Mouse (Mus musculus): ENCODE measurements around the gene Lypd3. TPM values are rescaled to one million over a fixed set of nuclear protein-coding genes. Genes with fewer than 3 reads are reported as not detected.

Gene Lypd3
- polyA plus RNA-seq (2014; fragmentation: Nextera tagmentation; extraction: Ambion mirVana) = 0.13 and 0.26 TPM in 2 replicates

DNA sequence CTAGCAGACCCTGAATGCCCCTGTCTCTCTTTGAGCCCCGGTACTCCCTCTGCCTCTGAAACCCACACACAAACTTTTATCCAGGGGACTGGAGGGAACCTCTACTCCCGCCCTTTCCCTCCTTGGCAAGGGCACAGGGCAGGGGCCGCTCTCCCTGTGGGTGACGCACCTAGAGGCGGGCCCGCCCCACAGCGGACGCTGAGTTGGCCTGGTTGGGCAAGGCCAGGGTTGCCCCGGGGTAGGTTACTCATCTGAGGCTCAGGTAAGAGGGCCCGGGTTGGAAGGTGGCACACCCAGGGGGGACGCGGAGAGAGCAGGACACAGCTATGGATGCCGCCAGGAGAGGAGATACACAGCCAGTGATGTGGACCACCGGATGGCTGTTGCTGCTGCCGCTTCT, at the start of gene Lypd3:
Lypd3 (plus strand) TSS at position 287 of the 400 bp plus-strand sequence.
- no peak for ATAC-seq (ENCODE audit: low FRiP score, low TSS enrichment)
- Histone ChIP-seq H3K27me3 (ENCODE audit: control insufficient read depth, insufficient read depth, low read length) (peaks cover 46% of the 10 kb centered on the region), H3K4me3 (replicated peaks; ENCODE audit: low read depth, low read length) (peak within 1 kb of the TSS; percentile 18), H3K9ac (replicated peaks; ENCODE audit: low read length) (no peak within 1 kb of the TSS; the same call in 1 of the 2 replicates), H3K27ac (replicated peaks; ENCODE audit: low read depth, low read length) (no peak within 1 kb of the TSS), H3K9me3 (ENCODE audit: control insufficient read depth, low read length) (no peaks in the 10 kb centered on the region), H3K4me2 (ENCODE audit: low read length) (peak within 1 kb of the TSS; percentile 62), H3K36me3 (ENCODE audit: control insufficient read depth, insufficient read depth, low read length) (no peaks in the 10 kb centered on the region), H3K4me1 (ENCODE audit: control insufficient read depth, insufficient read depth, low read length) (peaks cover 4% of the 10 kb centered on the region; the same call in 1 of the 2 replicates)
- WGBS = 12% methylated on average over 15 of the region's 15 CpGs
- DNase-seq = no peak

DNA sequence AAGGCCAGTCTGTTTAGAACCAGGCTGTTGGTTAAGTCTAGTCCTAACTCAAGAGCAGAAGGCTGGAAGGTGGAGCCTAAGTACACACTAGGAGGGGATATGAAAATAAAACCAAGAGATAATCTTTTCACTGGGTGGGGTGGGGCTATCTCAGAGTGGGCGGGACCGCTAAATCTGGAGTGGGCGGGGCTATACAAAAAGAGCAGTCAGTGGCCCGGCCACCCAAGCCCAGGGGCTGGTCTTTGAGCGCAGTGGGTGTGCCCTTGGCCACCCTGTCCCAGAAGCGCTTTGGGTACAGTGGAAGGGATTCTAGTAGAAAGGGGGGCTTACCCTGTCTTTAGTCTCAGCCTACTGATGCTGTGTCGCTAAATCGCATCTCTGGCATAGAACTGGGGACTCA, 49.5 kb upstream of the Lypd3 start:
- WGBS = 10% methylated on average over 8 of the region's 8 CpGs
- H3K9ac ChIP-seq (replicated peaks; ENCODE audit: low read length) = peak overlapping the region; percentile 59
- H3K27me3 ChIP-seq (ENCODE audit: control insufficient read depth, insufficient read depth, low read length) = peaks cover 18% of the 10 kb centered on the region; the same call in 1 of the 2 replicates
- H3K4me2 ChIP-seq (ENCODE audit: low read length) = peak overlapping the region; percentile 55
- no peaks in the 10 kb centered on the region for H3K36me3 ChIP-seq (ENCODE audit: control insufficient read depth, insufficient read depth, low read length)
- 0 out of 2 replicates have a peak overlapping the region, but pooled peaks have one; percentile 43 for H3K27ac ChIP-seq (replicated peaks; ENCODE audit: low read depth, low read length)
- DNase-seq = peak; percentile 35
- H3K4me3 ChIP-seq (replicated peaks; ENCODE audit: low read depth, low read length) = peak overlapping the region; percentile 43
- peak; percentile 34; the same call in 1 of the 2 replicates for ATAC-seq (ENCODE audit: low FRiP score, low TSS enrichment)
- no peaks in the 10 kb centered on the region for H3K4me1 ChIP-seq (ENCODE audit: control insufficient read depth, insufficient read depth, low read length)
- no peaks in the 10 kb centered on the region for H3K9me3 ChIP-seq (ENCODE audit: control insufficient read depth, low read length)

DNA sequence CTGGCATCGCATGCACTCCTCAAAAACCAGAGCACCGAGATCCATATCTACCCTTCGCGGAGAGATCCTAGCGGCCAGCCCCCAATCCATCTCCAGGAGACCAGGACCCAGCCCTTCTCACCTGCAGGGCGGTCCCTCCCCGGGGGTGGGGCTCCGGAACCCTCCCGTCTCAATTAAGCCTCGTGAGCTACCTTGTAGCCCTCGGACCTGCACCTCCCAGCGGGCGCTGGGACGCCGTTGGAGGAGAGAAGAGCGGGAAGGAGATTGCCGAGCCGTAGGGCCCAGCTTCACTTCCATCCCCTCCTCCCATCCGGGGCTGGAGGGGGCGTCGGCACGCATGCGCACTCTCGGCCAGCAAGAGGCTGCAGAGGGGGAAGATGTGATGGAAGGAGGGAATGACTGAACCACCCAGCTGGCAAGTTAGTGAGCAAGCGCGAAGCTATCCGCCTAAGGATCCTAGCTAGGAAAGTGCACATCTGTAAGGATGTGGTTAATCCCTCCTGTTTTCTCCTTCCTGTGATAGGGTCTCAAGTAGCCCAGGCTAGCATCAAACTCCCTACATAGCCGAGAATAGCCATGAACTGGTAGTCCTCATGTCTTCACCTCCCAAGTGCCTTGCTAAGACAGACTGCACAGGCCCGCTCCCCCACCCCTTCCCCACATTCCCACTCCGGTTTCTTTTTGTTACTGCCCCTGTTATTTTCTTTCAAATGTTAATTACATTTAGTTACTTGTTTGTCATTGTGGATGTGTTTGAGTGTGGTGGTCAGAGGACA, 48.8 kb upstream of the Lypd3 start, which contains the start of the genes Ethe1 and Zfp575:
Ethe1 (plus strand) TSS at position 214 of the 776 bp plus-strand sequence.
Zfp575 (minus strand) TSS at position 312 of the 776 bp plus-strand sequence.
- DNase-seq = peak; percentile 91
- Histone ChIP-seq H3K4me1 (ENCODE audit: control insufficient read depth, insufficient read depth, low read length) (no peaks in the 10 kb centered on the region), H3K9me3 (ENCODE audit: control insufficient read depth, low read length) (no peaks in the 10 kb centered on the region), H3K4me2 (ENCODE audit: low read length) (peak within 1 kb of the TSS; percentile 55), H3K4me3 (replicated peaks; ENCODE audit: low read depth, low read length) (peak within 1 kb of the TSS; percentile 43), H3K9ac (replicated peaks; ENCODE audit: low read length) (peak within 1 kb of the TSS; percentile 59), H3K27ac (replicated peaks; ENCODE audit: low read depth, low read length) (peak within 1 kb of the TSS; percentile 43; the same call in 1 of the 2 replicates), H3K36me3 (ENCODE audit: control insufficient read depth, insufficient read depth, low read length) (no peaks in the 10 kb centered on the region), H3K27me3 (ENCODE audit: control insufficient read depth, insufficient read depth, low read length) (peaks cover 18% of the 10 kb centered on the region; the same call in 1 of the 2 replicates)
- 6% methylated on average over 30 of the region's 30 CpGs for WGBS
- ATAC-seq (ENCODE audit: low FRiP score, low TSS enrichment) = peak; percentile 64; the same call in 1 of the 2 replicates

- Histone ChIP-seq H3K4me1 (ENCODE audit: control insufficient read depth, insufficient read depth, low read length) (peaks cover 5% of the 10 kb centered on the region; the same call in 1 of the 2 replicates), H3K9ac (replicated peaks; ENCODE audit: low read length) (no peak overlapping the region), H3K36me3 (ENCODE audit: control insufficient read depth, insufficient read depth, low read length) (no peaks in the 10 kb centered on the region), H3K27ac (replicated peaks; ENCODE audit: low read depth, low read length) (no peak overlapping the region), H3K27me3 (ENCODE audit: control insufficient read depth, insufficient read depth, low read length) (peaks cover 18% of the 10 kb centered on the region; the same call in 1 of the 2 replicates), H3K4me2 (ENCODE audit: low read length) (no peak overlapping the region), H3K4me3 (replicated peaks; ENCODE audit: low read depth, low read length) (no peak overlapping the region), H3K9me3 (ENCODE audit: control insufficient read depth, low read length) (no peaks in the 10 kb centered on the region)
- 89% methylated on average over 13 of the region's 13 CpGs for WGBS
- ATAC-seq (ENCODE audit: low FRiP score, low TSS enrichment) (no peak), DNase-seq (no peak)
Observed at GRCm38 (mm10) chr7:24588336-24588735, 48.0 kb upstream of the Lypd3 start.

- ATAC-seq (ENCODE audit: low FRiP score, low TSS enrichment) (no peak), DNase-seq (no peak)
- H3K4me1 ChIP-seq (ENCODE audit: control insufficient read depth, insufficient read depth, low read length) = peaks cover 8% of the 10 kb centered on the region; the same call in 1 of the 2 replicates
- H3K27ac ChIP-seq (replicated peaks; ENCODE audit: low read depth, low read length) = no peak overlapping the region
- H3K27me3 ChIP-seq (ENCODE audit: control insufficient read depth, insufficient read depth, low read length) = peaks cover 7% of the 10 kb centered on the region; the same call in 1 of the 2 replicates
- H3K4me3 ChIP-seq (replicated peaks; ENCODE audit: low read depth, low read length) = no peak overlapping the region
- no peaks in the 10 kb centered on the region for H3K9me3 ChIP-seq (ENCODE audit: control insufficient read depth, low read length)
- H3K4me2 ChIP-seq (ENCODE audit: low read length) = no peak overlapping the region
- no peak overlapping the region for H3K9ac ChIP-seq (replicated peaks; ENCODE audit: low read length)
- no peaks in the 10 kb centered on the region for H3K36me3 ChIP-seq (ENCODE audit: control insufficient read depth, insufficient read depth, low read length)
- WGBS = 79% methylated on average over 5 of the region's 5 CpGs
Observed at GRCm38 (mm10) chr7:24591735-24592134, 44.6 kb upstream of the Lypd3 start.

GRCm38 (mm10) chr7:24592163-24592562, 44.2 kb upstream of the Lypd3 start:
- 68% methylated on average over 4 of the region's 4 CpGs for WGBS
- peaks cover 8% of the 10 kb centered on the region; the same call in 1 of the 2 replicates for H3K4me1 ChIP-seq (ENCODE audit: control insufficient read depth, insufficient read depth, low read length)
- peaks cover 5% of the 10 kb centered on the region; the same call in 1 of the 2 replicates for H3K27me3 ChIP-seq (ENCODE audit: control insufficient read depth, insufficient read depth, low read length)
- no peak for DNase-seq
- no peaks in the 10 kb centered on the region for H3K9me3 ChIP-seq (ENCODE audit: control insufficient read depth, low read length)
- no peak overlapping the region for H3K4me3 ChIP-seq (replicated peaks; ENCODE audit: low read depth, low read length)
- no peak overlapping the region for H3K27ac ChIP-seq (replicated peaks; ENCODE audit: low read depth, low read length)
- no peaks in the 10 kb centered on the region for H3K36me3 ChIP-seq (ENCODE audit: control insufficient read depth, insufficient read depth, low read length)
- no peak overlapping the region for H3K9ac ChIP-seq (replicated peaks; ENCODE audit: low read length)
- no peak for ATAC-seq (ENCODE audit: low FRiP score, low TSS enrichment)
- no peak overlapping the region for H3K4me2 ChIP-seq (ENCODE audit: low read length)

DNA sequence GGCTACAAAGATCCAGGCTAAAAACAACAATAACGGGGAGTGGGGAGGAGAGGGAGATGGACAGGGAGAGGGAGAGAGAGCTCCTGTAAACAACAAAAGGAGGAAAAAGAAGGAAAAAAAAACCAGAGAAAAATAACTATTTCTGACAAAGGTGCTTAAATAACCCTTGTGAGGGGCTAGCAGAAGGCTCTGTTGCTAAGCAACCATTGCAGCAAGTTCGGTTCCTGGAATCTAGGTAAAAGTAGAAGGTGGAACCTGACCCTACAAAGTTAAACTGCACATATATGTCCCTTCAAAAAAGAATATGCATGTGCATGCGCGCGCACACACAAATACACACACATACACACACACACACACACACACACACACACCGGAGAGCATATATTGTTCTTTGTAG, 43.6 kb upstream of the Lypd3 start:
- Histone ChIP-seq H3K4me1 (ENCODE audit: control insufficient read depth, insufficient read depth, low read length) (peaks cover 8% of the 10 kb centered on the region; the same call in 1 of the 2 replicates), H3K9ac (replicated peaks; ENCODE audit: low read length) (no peak overlapping the region), H3K27ac (replicated peaks; ENCODE audit: low read depth, low read length) (no peak overlapping the region), H3K4me3 (replicated peaks; ENCODE audit: low read depth, low read length) (no peak overlapping the region), H3K36me3 (ENCODE audit: control insufficient read depth, insufficient read depth, low read length) (no peaks in the 10 kb centered on the region), H3K4me2 (ENCODE audit: low read length) (no peak overlapping the region; the same call in 1 of the 2 replicates), H3K27me3 (ENCODE audit: control insufficient read depth, insufficient read depth, low read length) (peaks cover 5% of the 10 kb centered on the region; the same call in 1 of the 2 replicates), H3K9me3 (ENCODE audit: control insufficient read depth, low read length) (no peaks in the 10 kb centered on the region)
- DNase-seq (peak; percentile 54), ATAC-seq (ENCODE audit: low FRiP score, low TSS enrichment) (no peak)
- WGBS = 76% methylated on average over 6 of the region's 6 CpGs

- Histone ChIP-seq H3K4me2 (ENCODE audit: low read length) (peak overlapping the region; percentile 74), H3K4me1 (ENCODE audit: control insufficient read depth, insufficient read depth, low read length) (peaks cover 8% of the 10 kb centered on the region; the same call in 1 of the 2 replicates), H3K36me3 (ENCODE audit: control insufficient read depth, insufficient read depth, low read length) (no peaks in the 10 kb centered on the region), H3K27me3 (ENCODE audit: control insufficient read depth, insufficient read depth, low read length) (peaks cover 5% of the 10 kb centered on the region; the same call in 1 of the 2 replicates), H3K9ac (replicated peaks; ENCODE audit: low read length) (peak overlapping the region; percentile 68), H3K4me3 (replicated peaks; ENCODE audit: low read depth, low read length) (peak overlapping the region; percentile 61), H3K9me3 (ENCODE audit: control insufficient read depth, low read length) (no peaks in the 10 kb centered on the region), H3K27ac (replicated peaks; ENCODE audit: low read depth, low read length) (no peak overlapping the region)
- 2% methylated on average over 38 of the region's 39 CpGs for WGBS
- DNase-seq (peak; percentile 83), ATAC-seq (ENCODE audit: low FRiP score, low TSS enrichment) (peak; percentile 84)
Observed at GRCm38 (mm10) chr7:24593621-24594308, 42.6 kb upstream of the Lypd3 start.
